Mouse (Mus musculus) heart, embryonic 14.5 days (tissue): ENCODE results near the gene Sptssa. TPM values are rescaled to one million over a fixed set of nuclear protein-coding genes. Genes with fewer than 3 reads are reported as not detected.

ENCODE experiments used
- ATAC-seq: fragments of 200-750 bp; cut with Nextera tagmentation; 2 replicates; pipeline ENCODE4 v1.8.0; 2017; ENCODE audit warnings: low read depth, moderate TSS enrichment; ENCODE audit not compliant: insufficient number of reproducible peaks, insufficient read depth, low FRiP score
- H3K27ac ChIP-seq, 2 experiments: fragments of 200-500 bp in 1 of 2; fragments of 300-500 bp in 1 of 2; sonication (generic) in 1 of 2; replicated peaks in 1 of 2; 2 replicates each; pipeline ENCODE4 v1.5.1; 2012 to 2014; ENCODE audit warnings: low read depth in 2 of 2, low read length in 2 of 2, control low read depth in 1 of 2, mild to moderate bottlenecking in 1 of 2, mixed read lengths in 1 of 2; ENCODE audit not compliant: control insufficient read depth in 1 of 2, insufficient read depth in 1 of 2
- H3K27me3 ChIP-seq: fragments of 300-500 bp; sonication (generic); 2 replicates; pipeline ENCODE4 v1.6.1; 2014; ENCODE audit warnings: mild to moderate bottlenecking, low read length, control low read depth; ENCODE audit not compliant: control insufficient read depth, insufficient read depth
- H3K36me3 ChIP-seq: fragments of 300-500 bp; sonication (generic); 2 replicates; pipeline ENCODE4 v1.6.1; 2014; ENCODE audit warnings: mild to moderate bottlenecking, control low read depth, low read length, mixed read lengths; ENCODE audit not compliant: control insufficient read depth, insufficient read depth
- H3K4me1 ChIP-seq, 2 experiments: fragments of 200-500 bp in 1 of 2; fragments of 300-500 bp in 1 of 2; sonication (generic) in 1 of 2; 2 replicates each; pipeline ENCODE4 v1.6.1; 2012 to 2014; ENCODE audit warnings: low read length in 2 of 2, control low read depth in 1 of 2, mixed read lengths in 1 of 2; ENCODE audit not compliant: control insufficient read depth in 2 of 2, insufficient read depth in 2 of 2
- H3K4me2 ChIP-seq: fragments of 300-500 bp; sonication (generic); 2 replicates; pipeline ENCODE4 v1.6.1; 2014; ENCODE audit warnings: mild to moderate bottlenecking, low read length
- H3K4me3 ChIP-seq, 2 experiments: fragments of 200-500 bp in 1 of 2; fragments of 300-500 bp in 1 of 2; sonication (generic) in 1 of 2; 2 replicates each; pipeline ENCODE4 v1.5.1; 2012 to 2014; ENCODE audit warnings: low read length in 2 of 2, mild to moderate bottlenecking in 2 of 2, control low read depth in 1 of 2, low read depth in 1 of 2, moderate library complexity in 1 of 2; ENCODE audit not compliant: control insufficient read depth in 1 of 2, insufficient read depth in 1 of 2
- H3K9ac ChIP-seq: fragments of 300-500 bp; sonication (generic); 2 replicates; pipeline ENCODE4 v1.6.1; 2014; ENCODE audit warnings: mild to moderate bottlenecking, low read length
- H3K9me3 ChIP-seq: fragments of 300-500 bp; sonication (generic); 2 replicates; pipeline ENCODE4 v1.6.1; 2016; ENCODE audit warnings: low read length, control low read depth; ENCODE audit not compliant: control insufficient read depth
- WGBS: fragments of 180-500 bp; shearing (Covaris S2); extraction: QIAGEN DNeasy Blood & Tissue Kit; methylation state at CpG from one replicate; pipeline ENCODE4 v1.1.7; 2014; 5-methylcytosine and 5-hydroxymethylcytosine counted together
- polyA plus RNA-seq: library from polyadenylated mRNA; unstranded; fragments of >200 nt; fragmentation: Nextera tagmentation; extraction: Ambion mirVana; gene quantifications from 2 replicates; pipeline ENCODE4 v1.2.1, GENCODE M21; 2014

The Sptssa gene
- polyA plus RNA-seq, 1 experiment from 2014 or later: 168 TPM

DNA sequence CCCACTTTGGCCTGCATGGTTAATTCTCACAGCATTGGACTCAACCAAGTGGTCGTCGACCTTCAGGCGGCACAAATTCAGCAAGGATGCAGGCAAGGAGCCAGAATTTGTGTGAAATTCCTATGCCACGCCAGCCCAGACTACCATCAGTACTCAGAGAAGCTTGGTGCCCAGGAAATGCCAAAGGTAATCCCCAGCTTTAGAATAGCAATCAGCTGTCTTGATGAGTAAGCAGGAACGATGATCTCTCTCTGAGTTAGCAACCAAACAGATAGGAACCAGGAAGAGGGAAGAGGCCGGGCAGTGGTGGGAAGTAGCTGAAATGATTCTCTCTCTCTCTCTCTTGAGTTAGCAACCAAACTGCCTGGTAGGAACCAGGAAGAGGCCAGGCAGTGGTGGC lies 16.1 kb downstream of the Sptssa start:
- no peak for ATAC-seq

DNA sequence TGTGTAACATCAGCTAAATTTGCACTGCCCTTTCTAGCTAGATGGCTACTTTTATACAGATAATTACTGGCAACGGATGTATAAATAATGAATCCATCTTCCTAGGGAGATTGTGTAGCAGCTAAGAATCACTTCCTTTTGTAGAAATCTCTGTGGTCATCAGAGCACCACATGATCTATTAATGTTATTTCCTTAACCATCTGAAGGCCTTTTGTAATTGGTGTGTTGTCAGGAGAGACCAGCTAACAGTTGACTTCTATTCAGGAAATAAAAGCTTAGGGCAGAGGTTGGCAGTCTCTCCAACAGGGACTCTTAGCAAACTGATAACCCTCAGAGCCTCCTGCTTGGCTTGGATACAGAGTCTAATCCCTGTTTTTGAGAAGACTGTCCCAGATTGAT lies 19.3 kb downstream of the Sptssa start:
- 69% methylated on average over 1 of the region's 1 CpGs for WGBS
- H3K9ac ChIP-seq: no peak overlapping the region
- no peaks in the 10 kb centered on the region for H3K36me3 ChIP-seq
- H3K27me3 ChIP-seq: no peaks in the 10 kb centered on the region
- H3K4me3 ChIP-seq: no peak overlapping the region
- H3K4me1 ChIP-seq: no peaks in the 10 kb centered on the region
- no peaks in the 10 kb centered on the region for H3K9me3 ChIP-seq
- H3K27ac ChIP-seq: no peak overlapping the region
- H3K4me2 ChIP-seq: no peak overlapping the region
- ATAC-seq: no peak

More for the DNA sequence above, 16.1 kb downstream of the Sptssa start:
- H3K27me3 ChIP-seq: no peaks in the 10 kb centered on the region
- H3K27ac ChIP-seq: no peak overlapping the region
- WGBS: 76% methylated on average over 6 of the region's 6 CpGs
- no peaks in the 10 kb centered on the region for H3K36me3 ChIP-seq
- H3K9ac ChIP-seq: no peak overlapping the region
- H3K9me3 ChIP-seq: no peaks in the 10 kb centered on the region
- no peaks in the 10 kb centered on the region for H3K4me1 ChIP-seq
- no peak overlapping the region for H3K4me3 ChIP-seq
- no peak overlapping the region for H3K4me2 ChIP-seq

DNA sequence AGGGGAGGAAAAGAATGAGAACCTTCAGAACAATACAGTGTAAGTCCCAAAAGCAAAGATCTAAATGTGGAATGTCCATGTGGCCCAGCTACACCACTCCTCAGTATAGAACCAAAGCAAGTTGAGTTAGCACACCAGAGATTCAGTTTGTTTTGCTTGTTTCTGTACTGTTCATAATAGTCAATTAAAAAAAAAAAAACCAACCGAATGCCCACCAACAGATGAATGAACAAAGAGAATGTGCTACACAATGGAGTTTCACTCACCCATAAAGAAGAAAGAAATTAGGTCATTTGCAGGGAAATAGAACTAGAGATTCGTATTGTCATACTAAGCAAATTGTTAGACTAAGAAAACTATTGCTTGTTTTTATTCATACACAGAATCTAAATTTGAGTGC lies 24.2 kb downstream of the Sptssa start:
- no peak overlapping the region for H3K9ac ChIP-seq
- H3K27ac ChIP-seq: no peak overlapping the region
- WGBS: 82% methylated on average over 2 of the region's 2 CpGs
- no peaks in the 10 kb centered on the region for H3K4me1 ChIP-seq
- no peak overlapping the region for H3K4me3 ChIP-seq
- no peaks in the 10 kb centered on the region for H3K27me3 ChIP-seq
- ATAC-seq: no peak
- H3K36me3 ChIP-seq: no peaks in the 10 kb centered on the region
- no peak overlapping the region for H3K4me2 ChIP-seq
- no peaks in the 10 kb centered on the region for H3K9me3 ChIP-seq

DNA sequence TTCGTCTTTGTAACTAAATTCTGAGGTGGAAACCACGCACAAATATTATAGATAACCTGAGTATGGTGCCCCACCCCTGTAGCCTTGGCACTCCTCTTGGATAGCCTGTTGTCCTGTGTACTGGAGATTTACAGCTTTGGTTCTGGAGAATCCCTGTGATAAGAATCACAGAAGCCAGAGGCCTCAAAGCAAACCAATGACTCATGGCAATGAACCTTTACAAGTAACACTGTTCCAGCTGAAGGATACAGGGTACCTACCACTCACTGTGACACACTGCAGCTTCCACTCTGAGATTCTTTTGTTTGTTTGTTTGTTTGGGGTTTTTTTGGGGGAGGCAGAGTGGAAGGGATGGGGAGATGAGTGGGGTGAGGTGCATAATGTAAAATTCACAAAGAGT lies 34.4 kb downstream of the Sptssa start:
- 0 out of 2 replicates have a peak, but pooled peaks cover 3% of the 10 kb centered on the region for H3K9me3 ChIP-seq
- no peaks in the 10 kb centered on the region for H3K36me3 ChIP-seq
- no peak overlapping the region for H3K4me2 ChIP-seq
- H3K4me3 ChIP-seq: no peak overlapping the region
- no peak overlapping the region for H3K27ac ChIP-seq
- no peak for ATAC-seq
- H3K4me1 ChIP-seq: no peaks in the 10 kb centered on the region
- 81% methylated on average over 2 of the region's 2 CpGs for WGBS
- no peak overlapping the region for H3K9ac ChIP-seq
- no peaks in the 10 kb centered on the region for H3K27me3 ChIP-seq

DNA sequence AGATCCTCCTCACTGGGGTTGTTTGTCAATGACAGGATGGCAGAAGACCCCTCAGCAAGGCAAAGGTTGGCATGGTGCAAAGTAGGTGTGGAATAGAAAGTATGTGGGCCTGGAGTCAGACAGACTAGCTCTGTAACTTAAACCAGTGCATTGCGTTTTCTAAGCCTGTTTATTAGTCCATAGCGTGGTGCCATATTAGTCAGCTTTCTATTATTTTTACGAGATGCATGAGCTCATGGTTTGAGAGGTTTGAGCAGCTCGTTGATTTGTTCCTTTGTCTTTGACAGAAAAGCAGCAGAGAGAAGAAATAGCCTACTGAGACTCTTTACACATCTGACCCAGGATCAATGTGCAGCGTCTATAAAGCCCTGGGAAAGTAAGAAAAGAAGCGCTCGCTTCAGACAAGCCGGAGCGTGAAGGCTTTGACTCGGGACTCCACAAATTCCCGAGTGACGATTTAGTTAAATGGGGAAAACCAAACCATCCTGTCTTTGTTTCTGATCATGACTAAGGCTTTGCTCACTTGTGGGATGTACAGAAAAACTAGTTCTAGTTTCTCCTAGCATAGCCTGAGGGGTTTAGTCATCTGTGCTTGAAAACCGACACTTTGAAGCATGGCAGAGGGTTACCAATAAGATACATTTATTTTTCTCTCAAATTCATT lies 36.2 kb downstream of the Sptssa start:
- H3K4me2 ChIP-seq: no peak overlapping the region
- H3K27ac ChIP-seq: no peak overlapping the region
- no peak for ATAC-seq
- 82% methylated on average over 13 of the region's 13 CpGs for WGBS
- H3K36me3 ChIP-seq: no peaks in the 10 kb centered on the region
- no peak overlapping the region for H3K9ac ChIP-seq
- 0 out of 2 replicates have a peak, but pooled peaks cover 3% of the 10 kb centered on the region for H3K9me3 ChIP-seq
- no peak overlapping the region for H3K4me3 ChIP-seq
- no peaks in the 10 kb centered on the region for H3K27me3 ChIP-seq
- no peaks in the 10 kb centered on the region for H3K4me1 ChIP-seq

DNA sequence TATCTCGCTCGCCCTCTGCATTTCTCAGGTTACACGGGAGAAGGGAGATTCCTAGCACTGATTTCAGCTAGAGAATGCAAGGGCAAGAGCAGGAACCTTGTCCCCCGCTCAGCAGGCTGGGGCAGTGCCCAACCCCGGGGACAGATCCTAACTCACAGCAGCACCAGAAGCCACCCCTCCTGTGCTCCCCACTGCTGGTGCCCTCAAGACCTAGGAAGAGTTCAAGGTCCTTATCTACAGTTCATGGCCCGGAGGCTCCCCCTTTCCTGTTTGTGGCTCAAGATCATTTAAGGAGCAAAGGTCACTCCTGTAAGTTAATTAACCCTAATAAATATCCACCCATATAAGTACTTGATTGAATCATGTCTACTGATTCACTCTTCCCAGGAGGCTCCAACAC lies 47.4 kb downstream of the Sptssa start:
- ATAC-seq: no peak
- H3K9me3 ChIP-seq: no peaks in the 10 kb centered on the region
- no peak overlapping the region for H3K27ac ChIP-seq
- H3K27me3 ChIP-seq: no peaks in the 10 kb centered on the region
- no peaks in the 10 kb centered on the region for H3K4me1 ChIP-seq
- WGBS: 62% methylated on average over 6 of the region's 6 CpGs
- no peak overlapping the region for H3K4me2 ChIP-seq
- no peak overlapping the region for H3K4me3 ChIP-seq
- H3K36me3 ChIP-seq: no peaks in the 10 kb centered on the region
- H3K9ac ChIP-seq: no peak overlapping the region

DNA sequence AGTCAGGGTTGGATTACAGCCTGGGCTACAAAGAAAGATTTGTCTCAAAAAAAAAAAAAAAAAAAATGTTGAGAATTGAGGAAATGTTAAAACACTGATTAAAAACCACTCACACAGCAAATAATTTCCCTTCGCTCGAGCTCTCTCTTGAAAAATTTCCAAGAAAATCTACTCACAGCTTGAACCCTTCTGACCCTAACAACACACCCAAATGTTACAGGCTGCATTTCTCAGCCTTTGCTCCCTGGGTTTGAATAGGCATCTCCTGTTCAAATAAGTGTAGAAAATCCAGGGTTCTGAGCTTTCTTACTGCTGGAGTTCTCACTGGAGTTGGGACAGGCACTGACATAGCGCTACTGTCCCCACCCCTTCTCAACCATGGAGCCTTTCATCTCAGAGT lies 51.2 kb downstream of the Sptssa start:
- 74% methylated on average over 3 of the region's 3 CpGs for WGBS
- Histone ChIP-seq H3K9ac (no peak overlapping the region), H3K27ac (no peak overlapping the region), H3K4me2 (no peak overlapping the region), H3K27me3 (no peaks in the 10 kb centered on the region), H3K4me1 (no peaks in the 10 kb centered on the region), H3K9me3 (no peaks in the 10 kb centered on the region), H3K4me3 (no peak overlapping the region), H3K36me3 (no peaks in the 10 kb centered on the region)
- no peak for ATAC-seq

DNA sequence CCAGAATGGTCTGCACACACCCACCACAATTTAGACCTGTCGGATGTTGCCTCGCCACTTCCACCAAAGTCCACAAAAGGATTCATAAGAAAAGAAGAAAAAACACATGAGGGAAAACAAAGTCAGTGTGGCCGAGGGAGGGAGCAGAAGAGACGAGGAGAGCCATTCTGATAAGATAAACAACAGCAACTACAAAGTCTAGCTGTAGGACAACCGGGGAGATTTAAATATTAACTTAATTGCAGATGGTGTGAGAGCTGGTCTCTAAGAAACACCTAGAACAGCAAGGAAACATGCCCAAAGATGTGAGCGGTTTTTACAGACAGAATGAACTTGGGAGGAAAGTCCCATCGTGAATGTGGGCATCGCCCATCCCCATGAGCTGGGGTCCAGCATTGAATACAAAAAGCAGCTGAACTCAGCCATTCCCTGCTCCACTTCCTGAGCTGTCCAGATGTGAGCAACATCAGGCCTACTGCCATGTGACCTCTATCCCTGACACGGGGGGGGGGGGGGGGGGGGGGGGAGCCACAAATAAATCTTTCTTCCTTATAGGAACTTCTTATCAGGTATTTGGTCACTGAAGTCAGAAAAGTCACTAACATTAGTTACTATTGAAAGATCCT lies 52.7 kb downstream of the Sptssa start:
- WGBS: 66% methylated on average over 8 of the region's 9 CpGs
- H3K4me2 ChIP-seq: no peak overlapping the region
- no peak for ATAC-seq

More for the DNA sequence above, 52.7 kb downstream of the Sptssa start:
- Histone ChIP-seq H3K36me3 (no peaks in the 10 kb centered on the region), H3K4me1 (no peaks in the 10 kb centered on the region), H3K9ac (no peak overlapping the region), H3K27me3 (no peaks in the 10 kb centered on the region), H3K27ac (no peak overlapping the region), H3K4me3 (no peak overlapping the region), H3K9me3 (no peaks in the 10 kb centered on the region)
